Mouse (Mus musculus): Measurements from ENCODE around the gene Henmt1. TPM values are rescaled to one million over a fixed set of nuclear protein-coding genes. Genes with fewer than 3 reads are reported as not detected.

The Henmt1 gene
- total RNA-seq, 2 experiments from 2014 or later = not detected

GRCm38 (mm10) chr3:108997762-108998161 lies 58.1 kb downstream of the Henmt1 start:
- no peak for DNase-seq

GRCm38 (mm10) chr3:108999173-108999572 lies 59.5 kb downstream of the Henmt1 start:
- no peak for DNase-seq

- no peak for DNase-seq
Observed at GRCm38 (mm10) chr3:109005777-109006176, 66.1 kb downstream of the Henmt1 start.

GRCm38 (mm10) chr3:109008180-109008579 lies 68.5 kb downstream of the Henmt1 start:
- DNase-seq = no peak

Other genes with a start within 250 kb of the Henmt1 start
- gene Gpsm2, start 217.6 kb upstream of the Henmt1 start, total RNA-seq (2021) = 10 to 100 TPM; 24.0 to 24.7 TPM
- gene Aknad1, start 200.2 kb upstream of the Henmt1 start, total RNA-seq (2021) = under 1 TPM; 0.12 to 0.23 TPM
- 10 to 100 TPM; 30.6 to 31.7 TPM for gene Stxbp3, start 99.3 kb upstream of the Henmt1 start, total RNA-seq (2021)
- under 1 TPM; 0.09 to 0.14 TPM for gene Fndc7, start 49.9 kb upstream of the Henmt1 start, total RNA-seq (2021)
- 10 to 100 TPM; 31.8 to 36.2 TPM for gene Prpf38b, start 28.1 kb upstream of the Henmt1 start, total RNA-seq (2021)
- not detected for gene Gm9857, start 572 bp downstream of the Henmt1 start, total RNA-seq (2021)
- 10 to 100 TPM; 21.2 to 22.9 TPM for gene Fam102b, start 87.7 kb downstream of the Henmt1 start, total RNA-seq (2021)
- gene Slc25a54, start 140.6 kb downstream of the Henmt1 start, total RNA-seq (2021) = not detected
- 10 to 100 TPM; 18.8 to 21.3 TPM for gene Slc25a24, start 183.3 kb downstream of the Henmt1 start, total RNA-seq (2021)